Mouse (Mus musculus) ES-Bruce4 (cell line): ENCODE measurements around the gene Rpl5.

Experiments used
- CTCF ChIP-seq: IDR thresholded peaks from one replicate; pipeline ENCODE4 v1.8.1; 2011; ENCODE audit warnings: low read depth, low read length
- POLR2A ChIP-seq: IDR thresholded peaks from one replicate; pipeline ENCODE4 v1.8.1; 2011; ENCODE audit warnings: low read length; ENCODE audit not compliant: insufficient read depth

DNA sequence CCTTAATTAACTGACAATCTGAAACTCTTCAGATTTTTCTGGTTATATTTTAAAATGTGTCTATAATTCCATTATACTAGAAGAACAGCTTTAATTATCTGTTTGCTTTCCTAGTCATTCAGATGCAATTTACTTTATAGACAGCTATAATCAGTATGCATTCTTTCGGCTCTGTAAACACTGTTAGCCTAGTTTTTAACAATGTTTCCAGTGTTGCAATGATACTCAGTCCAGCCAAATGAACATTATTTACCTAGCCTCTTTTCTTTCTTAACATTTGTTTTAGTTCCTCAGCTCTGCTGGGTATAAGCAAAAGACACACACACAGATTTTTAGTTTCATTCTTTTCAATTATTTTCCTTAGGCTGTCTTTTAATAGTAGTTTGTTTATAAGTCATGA lies 48.6 kb downstream of the Rpl5 start:
- no peak for TF ChIP-seq CTCF
- TF ChIP-seq POLR2A: no peak
